Mouse (Mus musculus): ENCODE data around the gene Tank. TPM values are rescaled to one million over a fixed set of nuclear protein-coding genes. Genes with fewer than 3 reads are reported as not detected.

Gene Tank
- polyA plus RNA-seq (2012; rRNA removed), result 1.2 and 2.5 TPM in 2 replicates

DNA sequence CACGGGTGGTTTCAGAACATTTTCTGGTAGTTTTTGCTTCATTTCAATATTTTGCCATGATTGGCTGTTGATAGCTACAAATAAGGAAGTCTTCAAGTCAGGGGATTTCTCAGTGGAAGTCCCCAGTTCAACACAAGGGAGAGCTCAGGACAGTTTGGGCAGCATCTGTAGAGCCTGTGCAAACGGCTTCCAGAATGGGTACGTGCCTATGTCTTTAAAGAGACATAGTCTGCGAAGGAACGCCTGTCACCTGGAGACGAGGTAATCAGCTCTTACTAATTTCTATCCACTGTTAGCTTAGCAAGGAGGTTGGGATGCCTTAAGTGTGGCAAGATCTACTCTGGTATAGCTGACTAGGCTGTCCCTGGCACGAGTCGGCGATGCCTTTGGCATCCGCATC is at the start of gene Tank:
Tank (plus strand) TSS at position 153 of the 400 bp plus-strand sequence.
- no peaks in the 10 kb centered on the region for H3K4me1 ChIP-seq (ENCODE audit: control insufficient read depth, insufficient read depth, insufficient read length, low read length)
- 75% methylated on average over 10 of the region's 10 CpGs for WGBS
- H3K4me3 ChIP-seq (ENCODE audit: low read depth, low read length), result peak within 1 kb of the TSS; percentile 1; the same call in 1 of the 2 replicates
- no peaks in the 10 kb centered on the region for H3K36me3 ChIP-seq (ENCODE audit: control insufficient read depth, insufficient read depth, low read length)
- H3K27me3 ChIP-seq (ENCODE audit: control insufficient read depth, insufficient read depth, low read length), result no peaks in the 10 kb centered on the region
- no peak for TF ChIP-seq CTCF (IDR thresholded peaks at IDR 0.05; ENCODE audit: extremely low read depth, insufficient read length, insufficient replicate concordance, low read depth, low read length)
- H3K27ac ChIP-seq (ENCODE audit: insufficient read depth, low read depth, low read length), result no peak within 1 kb of the TSS

DNA sequence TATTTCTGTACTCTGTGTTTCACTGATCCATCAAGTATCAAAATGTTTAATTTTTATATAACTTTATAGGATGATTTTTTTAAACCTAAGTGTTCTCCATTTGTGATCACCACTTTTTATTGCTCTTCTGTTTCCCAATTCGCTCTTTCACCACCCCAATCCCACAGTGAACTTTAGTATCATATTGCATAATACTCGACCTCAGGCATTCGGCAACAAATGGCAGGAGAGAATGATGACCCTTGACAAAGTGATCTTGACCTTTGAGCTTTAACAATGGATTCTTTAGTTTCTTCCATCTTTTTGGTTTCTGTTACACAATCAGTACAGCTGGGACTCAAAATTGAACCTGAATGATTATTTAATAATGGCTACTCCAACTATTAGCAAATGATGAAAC is 46.1 kb upstream of the Tank start:
- no peak overlapping the region for H3K27ac ChIP-seq (ENCODE audit: insufficient read depth, low read depth, low read length)
- no peaks in the 10 kb centered on the region for H3K4me1 ChIP-seq (ENCODE audit: control insufficient read depth, insufficient read depth, insufficient read length, low read length)
- TF ChIP-seq POLR2A (IDR thresholded peaks at IDR 0.05; ENCODE audit: low read depth, low read length) (no peak), CTCF (IDR thresholded peaks at IDR 0.05; ENCODE audit: extremely low read depth, insufficient read length, insufficient replicate concordance, low read depth, low read length) (no peak)
- no peak overlapping the region for H3K4me3 ChIP-seq (ENCODE audit: low read depth, low read length)
- WGBS, result 37% methylated on average over 3 of the region's 3 CpGs
- H3K36me3 ChIP-seq (ENCODE audit: control insufficient read depth, insufficient read depth, low read length), result no peaks in the 10 kb centered on the region
- no peaks in the 10 kb centered on the region for H3K27me3 ChIP-seq (ENCODE audit: control insufficient read depth, insufficient read depth, low read length)

DNA sequence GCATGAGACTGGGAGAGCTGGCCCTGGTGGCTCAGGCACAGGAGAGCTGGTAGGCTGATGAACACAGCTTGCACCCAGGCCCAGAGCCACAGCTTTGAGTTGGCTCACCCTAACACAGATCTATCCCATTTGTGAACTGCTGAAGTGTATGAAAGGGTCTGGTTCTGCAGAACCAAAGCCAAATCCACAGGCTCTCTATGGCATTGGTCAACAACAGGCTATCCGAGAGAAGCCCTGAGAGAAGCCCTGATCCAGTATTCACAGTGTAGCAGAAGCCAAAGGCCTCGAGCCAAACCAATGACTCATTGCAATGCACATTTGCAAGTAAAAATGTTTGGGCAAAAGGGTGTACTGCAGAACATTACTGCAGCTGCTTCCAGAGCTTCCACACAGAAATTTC is 45.3 kb upstream of the Tank start:
- WGBS, result 78% methylated on average over 2 of the region's 2 CpGs
- no peaks in the 10 kb centered on the region for H3K36me3 ChIP-seq (ENCODE audit: control insufficient read depth, insufficient read depth, low read length)
- H3K4me1 ChIP-seq (ENCODE audit: control insufficient read depth, insufficient read depth, insufficient read length, low read length), result no peaks in the 10 kb centered on the region
- no peaks in the 10 kb centered on the region for H3K27me3 ChIP-seq (ENCODE audit: control insufficient read depth, insufficient read depth, low read length)
- no peak overlapping the region for H3K4me3 ChIP-seq (ENCODE audit: low read depth, low read length)
- TF ChIP-seq POLR2A (IDR thresholded peaks at IDR 0.05; ENCODE audit: low read depth, low read length) (no peak), CTCF (IDR thresholded peaks at IDR 0.05; ENCODE audit: extremely low read depth, insufficient read length, insufficient replicate concordance, low read depth, low read length) (no peak)
- H3K27ac ChIP-seq (ENCODE audit: insufficient read depth, low read depth, low read length), result no peak overlapping the region

DNA sequence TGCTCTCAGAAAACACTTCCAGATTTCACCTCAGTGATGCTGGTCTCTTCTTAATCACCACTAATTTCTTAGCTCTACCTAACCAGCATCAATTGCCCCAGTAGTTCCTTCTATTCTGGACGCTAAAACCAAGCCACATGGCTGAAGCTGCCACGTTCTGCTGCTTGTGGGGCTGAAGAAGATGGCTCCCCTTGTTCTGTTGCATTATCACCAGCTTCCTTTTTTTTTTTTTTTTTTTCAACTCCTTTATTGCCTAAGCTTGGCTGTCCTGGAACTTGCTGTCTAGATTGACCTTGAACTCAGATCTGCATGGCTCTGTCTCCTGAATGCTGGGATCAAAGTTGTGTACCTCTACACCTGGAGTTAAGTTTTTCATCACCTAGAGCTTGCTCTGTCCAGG is 41.5 kb upstream of the Tank start:
- 85% methylated on average over 2 of the region's 2 CpGs for WGBS
- no peak overlapping the region for H3K27ac ChIP-seq (ENCODE audit: insufficient read depth, low read depth, low read length)
- TF ChIP-seq POLR2A (IDR thresholded peaks at IDR 0.05; ENCODE audit: low read depth, low read length) (no peak), CTCF (IDR thresholded peaks at IDR 0.05; ENCODE audit: extremely low read depth, insufficient read length, insufficient replicate concordance, low read depth, low read length) (no peak)
- no peaks in the 10 kb centered on the region for H3K27me3 ChIP-seq (ENCODE audit: control insufficient read depth, insufficient read depth, low read length)
- no peak overlapping the region for H3K4me3 ChIP-seq (ENCODE audit: low read depth, low read length)
- no peaks in the 10 kb centered on the region for H3K4me1 ChIP-seq (ENCODE audit: control insufficient read depth, insufficient read depth, insufficient read length, low read length)
- H3K36me3 ChIP-seq (ENCODE audit: control insufficient read depth, insufficient read depth, low read length), result no peaks in the 10 kb centered on the region

DNA sequence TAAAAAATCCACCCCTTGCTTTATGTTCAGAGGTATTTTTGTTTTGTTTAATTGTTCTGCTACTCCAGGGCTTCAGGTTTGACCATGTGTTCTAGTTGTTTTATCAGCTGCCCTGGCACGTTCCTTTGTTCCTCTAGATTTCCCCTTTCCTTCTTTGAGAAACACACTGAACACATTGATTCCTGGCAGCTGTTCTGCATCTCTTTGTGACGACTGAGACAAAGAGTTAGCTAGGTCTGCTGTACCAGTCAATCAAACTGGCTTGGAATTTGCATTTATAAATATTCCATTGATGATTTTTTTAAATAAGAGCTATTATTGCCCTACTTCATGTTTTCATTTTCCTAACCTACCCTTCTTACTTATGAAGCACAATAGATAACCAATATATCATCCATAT is 39.0 kb upstream of the Tank start:
- Histone ChIP-seq H3K27ac (ENCODE audit: insufficient read depth, low read depth, low read length) (no peak overlapping the region), H3K4me3 (ENCODE audit: low read depth, low read length) (no peak overlapping the region), H3K27me3 (ENCODE audit: control insufficient read depth, insufficient read depth, low read length) (no peaks in the 10 kb centered on the region), H3K4me1 (ENCODE audit: control insufficient read depth, insufficient read depth, insufficient read length, low read length) (no peaks in the 10 kb centered on the region), H3K36me3 (ENCODE audit: control insufficient read depth, insufficient read depth, low read length) (no peaks in the 10 kb centered on the region)
- TF ChIP-seq POLR2A (IDR thresholded peaks at IDR 0.05; ENCODE audit: low read depth, low read length), result no peak
- TF ChIP-seq CTCF (IDR thresholded peaks at IDR 0.05; ENCODE audit: extremely low read depth, insufficient read length, insufficient replicate concordance, low read depth, low read length), result no peak
- 21% methylated on average over 2 of the region's 2 CpGs for WGBS

DNA sequence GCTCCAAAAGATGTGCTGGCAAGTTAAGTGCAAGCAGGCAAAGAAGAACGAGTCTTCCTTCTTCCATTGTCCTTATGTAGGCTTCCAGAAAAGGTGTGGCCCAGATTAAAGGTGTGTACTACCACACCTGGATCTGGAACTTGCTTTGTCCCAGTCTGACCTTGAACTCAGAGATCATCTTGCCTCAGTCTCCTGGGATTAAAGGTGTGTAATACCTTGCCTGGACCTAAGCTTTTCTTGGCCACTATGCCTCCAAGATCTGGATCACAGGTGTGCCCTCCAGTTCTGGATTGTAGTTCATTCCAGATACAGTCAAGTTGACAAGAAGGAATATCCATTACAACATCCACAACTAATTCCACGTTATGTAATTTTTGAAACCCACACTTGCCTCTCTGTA is 36.0 kb upstream of the Tank start:
- Histone ChIP-seq H3K4me3 (ENCODE audit: low read depth, low read length) (no peak overlapping the region), H3K4me1 (ENCODE audit: control insufficient read depth, insufficient read depth, insufficient read length, low read length) (peaks cover 2% of the 10 kb centered on the region; the same call in 1 of the 2 replicates), H3K27ac (ENCODE audit: insufficient read depth, low read depth, low read length) (no peak overlapping the region), H3K36me3 (ENCODE audit: control insufficient read depth, insufficient read depth, low read length) (no peaks in the 10 kb centered on the region), H3K27me3 (ENCODE audit: control insufficient read depth, insufficient read depth, low read length) (no peaks in the 10 kb centered on the region)
- WGBS, result 60% methylated on average over 2 of the region's 2 CpGs
- TF ChIP-seq CTCF (IDR thresholded peaks at IDR 0.05; ENCODE audit: extremely low read depth, insufficient read length, insufficient replicate concordance, low read depth, low read length) (no peak), POLR2A (IDR thresholded peaks at IDR 0.05; ENCODE audit: low read depth, low read length) (no peak)

DNA sequence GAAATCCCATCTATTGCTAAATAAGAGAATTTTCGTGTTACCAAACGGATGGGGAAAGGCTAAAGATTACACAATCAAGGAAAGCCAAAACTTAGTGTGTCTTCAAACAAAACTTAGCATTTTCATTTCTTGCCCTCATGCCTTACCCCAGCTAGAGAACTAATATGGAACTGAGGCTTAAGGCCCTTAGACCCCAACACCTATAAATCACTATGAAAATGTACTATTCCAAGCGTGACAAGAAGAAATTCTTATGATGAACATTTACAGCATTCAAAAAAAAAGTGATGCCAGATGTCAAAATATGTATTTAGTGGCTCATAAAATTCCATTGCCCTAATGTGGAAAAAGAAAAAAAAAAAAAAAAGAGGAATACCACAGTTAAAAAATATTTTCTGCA is 32.7 kb upstream of the Tank start:
- WGBS, result 88% methylated on average over 3 of the region's 3 CpGs
- no peaks in the 10 kb centered on the region for H3K27me3 ChIP-seq (ENCODE audit: control insufficient read depth, insufficient read depth, low read length)
- H3K4me3 ChIP-seq (ENCODE audit: low read depth, low read length), result no peak overlapping the region
- H3K36me3 ChIP-seq (ENCODE audit: control insufficient read depth, insufficient read depth, low read length), result no peaks in the 10 kb centered on the region
- TF ChIP-seq POLR2A (IDR thresholded peaks at IDR 0.05; ENCODE audit: low read depth, low read length), result no peak
- no peak for TF ChIP-seq CTCF (IDR thresholded peaks at IDR 0.05; ENCODE audit: extremely low read depth, insufficient read length, insufficient replicate concordance, low read depth, low read length)
- H3K4me1 ChIP-seq (ENCODE audit: control insufficient read depth, insufficient read depth, insufficient read length, low read length), result peaks cover 2% of the 10 kb centered on the region; the same call in 1 of the 2 replicates
- H3K27ac ChIP-seq (ENCODE audit: insufficient read depth, low read depth, low read length), result no peak overlapping the region

DNA sequence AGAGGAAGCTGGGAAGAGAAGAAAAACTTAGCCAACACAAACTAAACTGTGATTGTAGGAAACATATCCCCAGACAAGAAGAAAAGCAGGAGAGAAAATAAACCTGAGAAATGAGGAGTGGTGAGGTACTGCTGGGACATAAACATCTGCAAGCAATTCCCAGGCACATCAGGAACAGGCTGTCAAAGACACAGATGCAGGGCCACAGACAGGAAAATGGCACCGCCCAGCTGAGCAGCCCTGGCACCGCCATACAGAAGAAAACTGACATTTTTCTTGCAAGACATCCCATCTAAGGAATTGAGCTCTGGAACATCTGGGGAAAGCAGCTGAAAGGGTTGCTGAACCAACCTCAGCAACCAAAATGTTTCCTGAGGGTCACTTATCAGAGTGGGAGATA is 30.4 kb upstream of the Tank start:
- Histone ChIP-seq H3K4me1 (ENCODE audit: control insufficient read depth, insufficient read depth, insufficient read length, low read length) (peaks cover 2% of the 10 kb centered on the region; the same call in 1 of the 2 replicates), H3K27me3 (ENCODE audit: control insufficient read depth, insufficient read depth, low read length) (no peaks in the 10 kb centered on the region), H3K36me3 (ENCODE audit: control insufficient read depth, insufficient read depth, low read length) (no peaks in the 10 kb centered on the region), H3K4me3 (ENCODE audit: low read depth, low read length) (no peak overlapping the region), H3K27ac (ENCODE audit: insufficient read depth, low read depth, low read length) (no peak overlapping the region)
- 63% methylated on average over 2 of the region's 2 CpGs for WGBS
- TF ChIP-seq CTCF (IDR thresholded peaks at IDR 0.05; ENCODE audit: extremely low read depth, insufficient read length, insufficient replicate concordance, low read depth, low read length) (no peak), POLR2A (IDR thresholded peaks at IDR 0.05; ENCODE audit: low read depth, low read length) (no peak)
